In genomic region chrX:103556046-103556445, GRCm38 (mm10) we compare ENCODE assay signal across 9 mouse cellular contexts.
DNase-seq lines count a peak whose midpoint lies in the region; ATAC-seq and TF ChIP-seq lines count a peak whose summit lies in the region.
"Had no signal": no experiment of that assay in that cellular context is flagged by ENCODE, and none has a peak within 500 bp of the region (broad histone marks: within the 10 kb centered on the region; RNA-seq: fewer than 3 reads in every experiment).

No protein-coding gene starts in this region.

- no peak for DNase-seq in heart, adult 8-10 months (ENCODE audit: low spot score)
- peak; percentile 22 for DNase-seq in brain, embryonic 14.5 days (ENCODE audit: low read depth)
- no peak for DNase-seq in hindbrain, embryonic 10.5 days (ENCODE audit: low spot score)
- peak; percentile 23 for DNase-seq in midbrain, embryonic 10.5 days (ENCODE audit: low spot score)
- DNase-seq in cerebellum, postnatal 14 days: no peak
- DNase-seq in adrenal gland, postnatal 14 days: no peak
- DNase-seq: thymus, postnatal 14 days had no signal

- ATAC-seq in heart, embryonic 15.5 days (replicated peaks; ENCODE audit: insufficient number of reproducible peaks, insufficient read depth, low FRiP score, low read depth): no peak
- ATAC-seq in megakaryocyte-erythroid progenitor cell, adult 5-6 weeks (replicated peaks; ENCODE audit: low FRiP score, low TSS enrichment, poor library complexity, severe bottlenecking): no peak

- H3K9ac ChIP-seq in heart, embryonic 15.5 days: no peak overlapping the region

- no peaks in the 10 kb centered on the region for H3K36me3 ChIP-seq in heart, embryonic 15.5 days
- no peaks in the 10 kb centered on the region for H3K36me3 ChIP-seq in hindbrain, embryonic 10.5 days
- no peaks in the 10 kb centered on the region for H3K36me3 ChIP-seq in midbrain, embryonic 10.5 days

- H3K9me3 ChIP-seq in heart, embryonic 15.5 days (replicated peaks): no peaks in the 10 kb centered on the region
- H3K9me3 ChIP-seq in hindbrain, embryonic 10.5 days: no peaks in the 10 kb centered on the region
- H3K9me3 ChIP-seq in midbrain, embryonic 10.5 days (replicated peaks): no peaks in the 10 kb centered on the region

- H3K4me2 ChIP-seq in heart, embryonic 15.5 days: no peak overlapping the region

- 46% methylated on average over 4 of the region's 4 CpGs for WGBS in heart, embryonic 15.5 days
- WGBS in hindbrain, embryonic 10.5 days: 48% methylated on average over 4 of the region's 4 CpGs
- WGBS in midbrain, embryonic 10.5 days: 34% methylated on average over 4 of the region's 4 CpGs

- no peak for TF ChIP-seq CTCF in brain, embryonic 14.5 days (IDR thresholded peaks at IDR 0.05; ENCODE audit: borderline replicate concordance, extremely low read depth, insufficient read depth, insufficient read length)

- no peak for TF ChIP-seq POLR2A in brain, embryonic 14.5 days (IDR thresholded peaks at IDR 0.05; ENCODE audit: borderline replicate concordance, extremely low read depth, insufficient read depth, insufficient read length, poor library complexity, severe bottlenecking)

- no peak overlapping the region for H3K4me3 ChIP-seq in heart, embryonic 15.5 days
- H3K4me3 ChIP-seq in hindbrain, embryonic 10.5 days: no peak overlapping the region
- H3K4me3 ChIP-seq in midbrain, embryonic 10.5 days: 0 out of 2 replicates have a peak overlapping the region, but pooled peaks have one; percentile 4

- peak overlapping the region; percentile 66 for H3K27ac ChIP-seq in heart, embryonic 15.5 days
- peak overlapping the region; percentile 86 for H3K27ac ChIP-seq in hindbrain, embryonic 10.5 days
- H3K27ac ChIP-seq in midbrain, embryonic 10.5 days (replicated peaks): peak overlapping the region; percentile 89

- H3K4me1 ChIP-seq in heart, embryonic 15.5 days (replicated peaks): peaks cover 26% of the 10 kb centered on the region
- H3K4me1 ChIP-seq in hindbrain, embryonic 10.5 days (replicated peaks): peaks cover 33% of the 10 kb centered on the region
- H3K4me1 ChIP-seq in midbrain, embryonic 10.5 days: peaks cover 33% of the 10 kb centered on the region

- H3K27me3 ChIP-seq in heart, embryonic 15.5 days: no peaks in the 10 kb centered on the region
- H3K27me3 ChIP-seq in hindbrain, embryonic 10.5 days (ENCODE audit: insufficient read depth, poor library complexity, severe bottlenecking): no peaks in the 10 kb centered on the region
- no peaks in the 10 kb centered on the region for H3K27me3 ChIP-seq in midbrain, embryonic 10.5 days (ENCODE audit: low read depth, poor library complexity, severe bottlenecking)

Comparison
In these comparisons a context has a peak if more than half of its experiments do, and no peak if none do; other contexts are left out.
1. DNase-seq: peak in brain, embryonic 14.5 days (single experiment) and midbrain, embryonic 10.5 days (single experiment); none in heart, adult 8-10 months (single experiment), hindbrain, embryonic 10.5 days (single experiment), cerebellum, postnatal 14 days (0 of 2) and adrenal gland, postnatal 14 days (single experiment).
2. Peak in every context shown above with its lines, with median percentiles within 50 percentile points of each other: H3K27ac ChIP-seq.